Mouse (Mus musculus) stomach, embryonic 16.5 days (tissue): ENCODE measurements at regions not wholly inside any gene's neighbourhood (a gene's known extent, or its start where the extent isn't known, plus 50 kb on each side); places are given as distances from the start of the nearest gene placed in this dataset.
"Not testable (repeated sequence)": the region's sequence is repeated elsewhere in the genome, so short reads cannot be mapped to it uniquely, and the experiment has no call there.

Source experiments
- ATAC-seq: fragments of 200-750 bp; cut with Nextera tagmentation; 2 replicates; pipeline ENCODE4 v1.8.0; 2017; ENCODE audit warnings: moderate number of reproducible peaks, moderate TSS enrichment; ENCODE audit not compliant: insufficient read depth, low FRiP score
- H3K27ac ChIP-seq: fragments of 300-500 bp; sonication (generic); 2 replicates; pipeline ENCODE4 v1.5.1; 2014; ENCODE audit warnings: low read length
- H3K27me3 ChIP-seq: fragments of 300-500 bp; sonication (generic); 2 replicates; pipeline ENCODE4 v1.6.1; 2014; ENCODE audit warnings: low read length, control low read depth, mixed read lengths; ENCODE audit not compliant: control insufficient read depth, insufficient read depth
- H3K36me3 ChIP-seq: fragments of 300-500 bp; sonication (generic); 2 replicates; pipeline ENCODE4 v1.6.1; 2014; ENCODE audit warnings: low read length; ENCODE audit not compliant: control insufficient read depth, insufficient read depth
- H3K4me1 ChIP-seq: fragments of 300-500 bp; sonication (generic); 2 replicates; pipeline ENCODE4 v1.6.1; 2014; ENCODE audit warnings: low read length, control low read depth, mixed read lengths; ENCODE audit not compliant: control insufficient read depth, insufficient read depth
- H3K4me2 ChIP-seq: fragments of 300-500 bp; sonication (generic); 2 replicates; pipeline ENCODE4 v1.6.1; 2014; ENCODE audit warnings: low read depth, low read length, mixed read lengths
- H3K4me3 ChIP-seq: fragments of 300-500 bp; sonication (generic); replicated peaks from 2 replicates; pipeline ENCODE4 v1.5.1; 2014; ENCODE audit warnings: mild to moderate bottlenecking, low read length
- H3K9ac ChIP-seq: fragments of 300-500 bp; sonication (generic); 2 replicates; pipeline ENCODE4 v1.6.1; 2014; ENCODE audit warnings: low read length
- H3K9me3 ChIP-seq: fragments of 300-500 bp; sonication (generic); replicated peaks from 2 replicates; pipeline ENCODE4 v1.6.1; 2016; ENCODE audit warnings: low read length, control low read depth; ENCODE audit not compliant: control insufficient read depth
- WGBS: fragments of 180-500 bp; shearing (Covaris S2); extraction: QIAGEN DNeasy Blood & Tissue Kit; methylation state at CpG from one replicate; pipeline ENCODE4 v1.1.7; 2014; 5-methylcytosine and 5-hydroxymethylcytosine counted together

DNA sequence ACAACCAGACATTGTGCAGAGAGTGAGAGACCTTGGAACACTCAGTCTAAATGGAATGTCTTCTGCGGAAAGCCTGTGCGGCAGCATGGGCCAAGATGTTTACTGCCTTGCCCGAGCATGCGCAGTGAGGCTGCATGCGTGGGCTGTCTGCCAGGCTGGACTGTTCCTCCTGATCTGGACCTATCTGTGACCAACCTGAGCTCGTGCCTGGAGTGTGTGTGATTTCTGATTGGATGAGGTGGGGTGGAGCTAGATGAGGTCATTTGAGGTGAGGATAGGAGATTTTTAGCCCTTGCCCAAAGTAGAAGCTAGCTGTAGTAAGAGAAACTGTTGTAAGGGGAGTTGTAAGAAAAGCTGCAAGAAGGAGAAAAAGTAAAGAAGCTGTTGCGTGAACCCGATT lies 121.2 kb downstream of the Rps12 start:
- not testable (repeated sequence) for ATAC-seq, H3K4me3 ChIP-seq, H3K27ac ChIP-seq, H3K9me3 ChIP-seq, H3K4me2 ChIP-seq, H3K9ac ChIP-seq, H3K4me1 ChIP-seq, H3K27me3 ChIP-seq, H3K36me3 ChIP-seq
- WGBS = 81% methylated on average over 8 of the region's 8 CpGs

DNA sequence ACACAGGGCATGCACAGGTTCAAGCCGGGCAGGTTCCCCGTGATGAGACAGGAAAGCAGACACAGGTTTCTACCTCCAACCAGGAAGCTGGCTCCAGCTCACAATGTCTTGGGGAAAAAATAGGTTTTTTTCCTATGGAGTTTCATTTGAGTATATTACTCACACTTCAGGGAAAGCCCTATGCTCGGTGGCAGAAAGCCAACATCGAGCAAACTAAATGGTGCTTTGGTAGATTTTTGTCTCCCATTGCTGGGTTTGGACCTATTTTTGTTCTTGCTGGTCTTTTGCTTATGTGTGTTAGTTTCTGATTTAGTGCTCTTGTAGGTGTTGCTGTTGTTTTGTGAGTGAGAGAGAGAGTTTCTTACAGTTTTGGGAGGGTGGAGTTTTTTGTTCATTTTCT lies 160.9 kb downstream of the Rps12 start:
- no peak overlapping the region for H3K27ac ChIP-seq
- no peak overlapping the region for H3K4me2 ChIP-seq
- WGBS = 73% methylated on average over 4 of the region's 4 CpGs
- no peaks in the 10 kb centered on the region for H3K4me1 ChIP-seq
- H3K36me3 ChIP-seq = no peaks in the 10 kb centered on the region
- ATAC-seq = no peak
- H3K4me3 ChIP-seq = no peak overlapping the region
- H3K9ac ChIP-seq = no peak overlapping the region
- no peaks in the 10 kb centered on the region for H3K27me3 ChIP-seq
- H3K9me3 ChIP-seq = no peaks in the 10 kb centered on the region

DNA sequence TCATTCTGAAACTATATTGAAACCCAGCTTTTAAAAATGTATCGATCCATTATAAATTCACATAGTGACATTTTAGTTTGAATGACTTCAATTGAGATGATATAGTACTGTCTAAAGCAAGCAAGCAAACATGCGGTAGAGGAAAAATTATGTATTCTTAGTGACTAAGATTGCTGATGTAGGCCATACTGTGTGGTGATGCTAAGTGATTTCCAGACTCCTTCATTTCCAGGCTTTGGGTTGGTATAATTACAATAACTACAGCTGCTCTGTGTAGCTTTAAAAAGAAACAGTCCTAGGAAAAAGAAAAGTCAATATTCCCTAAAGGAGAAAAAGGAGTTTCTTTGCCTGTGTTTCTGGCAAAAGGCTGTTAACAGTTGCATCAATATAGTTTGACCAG lies 175.0 kb downstream of the Rps12 start:
- no peak overlapping the region for H3K27ac ChIP-seq
- H3K4me1 ChIP-seq = no peaks in the 10 kb centered on the region
- ATAC-seq = no peak
- 89% methylated on average over 2 of the region's 2 CpGs for WGBS
- H3K4me2 ChIP-seq = no peak overlapping the region
- H3K27me3 ChIP-seq = no peaks in the 10 kb centered on the region
- no peaks in the 10 kb centered on the region for H3K9me3 ChIP-seq
- H3K36me3 ChIP-seq = no peaks in the 10 kb centered on the region
- H3K4me3 ChIP-seq = no peak overlapping the region
- H3K9ac ChIP-seq = no peak overlapping the region

DNA sequence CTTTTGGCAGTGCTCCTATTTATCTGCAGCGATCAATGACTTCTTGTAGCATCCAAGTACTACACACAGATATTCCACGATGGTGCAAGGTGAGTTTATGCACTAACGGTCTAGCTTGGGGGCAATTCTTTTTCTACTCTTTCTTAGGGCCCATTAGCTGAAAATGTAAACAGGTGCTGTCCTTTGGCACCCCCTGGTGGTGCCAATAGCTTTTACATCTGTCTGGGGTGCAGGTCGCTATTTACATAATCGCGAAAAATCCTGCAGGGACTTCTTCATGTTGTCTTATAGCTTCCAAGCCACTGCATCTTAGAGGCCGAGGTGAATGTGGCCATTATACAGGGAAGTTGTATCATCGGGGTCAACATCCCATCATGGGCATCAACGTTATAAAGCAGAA lies 175.9 kb downstream of the Rps12 start:
- Histone ChIP-seq H3K9me3 (no peaks in the 10 kb centered on the region), H3K36me3 (no peaks in the 10 kb centered on the region), H3K27me3 (no peaks in the 10 kb centered on the region), H3K9ac (no peak overlapping the region), H3K27ac (no peak overlapping the region), H3K4me1 (no peaks in the 10 kb centered on the region), H3K4me2 (no peak overlapping the region), H3K4me3 (no peak overlapping the region)
- WGBS = 39% methylated on average over 9 of the region's 9 CpGs
- ATAC-seq = no peak

DNA sequence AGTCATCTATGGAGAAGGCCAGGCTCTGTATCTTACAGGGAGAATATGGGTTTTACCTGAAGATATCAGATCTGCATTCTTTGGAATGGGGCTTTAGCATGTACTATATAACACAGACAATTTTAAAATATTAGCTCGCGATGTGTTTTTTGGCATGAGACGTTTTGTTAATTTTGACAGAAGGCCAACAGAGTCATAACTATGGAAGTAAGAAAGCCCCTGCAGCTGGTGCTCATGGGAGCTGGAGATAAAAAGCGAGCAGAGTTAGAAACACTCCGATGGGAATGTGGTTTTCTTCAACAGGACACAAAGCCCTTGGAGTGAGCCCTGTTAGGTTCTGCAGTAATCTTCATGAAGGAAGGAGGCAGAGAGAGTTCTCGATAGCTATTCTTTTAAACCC lies 176.6 kb downstream of the Rps12 start:
- no peak for ATAC-seq
- no peak overlapping the region for H3K27ac ChIP-seq

DNA sequence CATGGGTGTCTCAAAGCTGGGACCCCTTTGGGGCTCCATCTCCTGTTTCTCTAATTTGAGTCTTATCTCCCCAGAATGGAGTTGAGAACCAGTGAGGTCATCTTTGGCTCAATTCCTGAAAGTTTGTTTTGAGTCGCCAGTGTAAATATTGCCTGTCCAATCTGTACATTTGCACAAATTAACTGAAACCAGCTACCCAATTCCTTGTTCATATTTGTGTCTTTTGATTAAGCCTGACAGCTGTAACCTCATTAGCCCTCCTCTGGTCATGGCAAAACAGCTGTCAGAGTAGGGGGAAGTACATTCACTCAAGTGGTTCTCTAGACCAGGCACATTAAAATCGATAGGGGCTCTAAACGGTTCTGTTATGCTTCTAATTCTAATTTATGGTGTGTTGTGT lies 177.0 kb downstream of the Rps12 start:
- no peaks in the 10 kb centered on the region for H3K36me3 ChIP-seq
- no peak for ATAC-seq
- no peak overlapping the region for H3K4me3 ChIP-seq
- no peaks in the 10 kb centered on the region for H3K4me1 ChIP-seq
- no peaks in the 10 kb centered on the region for H3K9me3 ChIP-seq
- H3K27ac ChIP-seq = no peak overlapping the region
- no peaks in the 10 kb centered on the region for H3K27me3 ChIP-seq
- no peak overlapping the region for H3K4me2 ChIP-seq
- 46% methylated on average over 3 of the region's 3 CpGs for WGBS
- H3K9ac ChIP-seq = no peak overlapping the region

More for the DNA sequence above, 176.6 kb downstream of the Rps12 start:
- WGBS = 59% methylated on average over 6 of the region's 6 CpGs
- no peak overlapping the region for H3K4me2 ChIP-seq
- H3K36me3 ChIP-seq = no peaks in the 10 kb centered on the region
- H3K9me3 ChIP-seq = no peaks in the 10 kb centered on the region
- H3K4me3 ChIP-seq = no peak overlapping the region
- H3K27me3 ChIP-seq = no peaks in the 10 kb centered on the region
- no peaks in the 10 kb centered on the region for H3K4me1 ChIP-seq
- H3K9ac ChIP-seq = no peak overlapping the region

DNA sequence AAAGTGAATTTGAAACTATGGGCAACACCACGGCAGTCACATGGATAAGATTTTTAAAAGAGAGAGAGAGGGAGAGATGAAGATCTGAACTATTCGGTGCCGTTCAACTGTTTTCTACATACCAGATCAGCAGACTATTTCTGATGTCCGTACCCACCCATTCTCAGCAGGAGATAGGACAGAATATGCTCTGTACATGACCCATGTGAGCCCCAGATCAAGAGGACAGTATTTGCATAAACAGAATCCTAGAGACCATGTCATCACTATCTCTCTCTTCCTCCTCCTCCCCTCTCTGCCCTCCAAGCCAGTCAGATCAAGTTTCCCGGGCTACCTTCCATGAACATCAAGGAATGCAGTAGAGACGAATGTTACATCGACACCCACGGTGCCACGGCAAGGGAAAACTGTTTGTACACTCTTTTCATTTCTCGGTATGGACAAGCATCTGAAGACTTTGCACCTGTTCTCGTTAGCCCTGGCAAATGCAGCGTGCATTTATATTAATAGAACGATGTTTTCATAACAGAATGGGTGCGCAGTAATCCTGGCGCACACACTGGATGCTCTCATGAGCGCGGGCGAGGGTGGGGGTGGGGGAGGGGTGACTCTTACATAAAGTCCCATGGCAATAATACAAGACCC lies 177.7 kb downstream of the Rps12 start:
- Histone ChIP-seq H3K9ac (no peak overlapping the region), H3K36me3 (no peaks in the 10 kb centered on the region), H3K9me3 (no peaks in the 10 kb centered on the region), H3K27me3 (no peaks in the 10 kb centered on the region), H3K4me2 (no peak overlapping the region), H3K4me1 (no peaks in the 10 kb centered on the region), H3K4me3 (no peak overlapping the region), H3K27ac (no peak overlapping the region)
- WGBS = 77% methylated on average over 18 of the region's 18 CpGs
- ATAC-seq = no peak

DNA sequence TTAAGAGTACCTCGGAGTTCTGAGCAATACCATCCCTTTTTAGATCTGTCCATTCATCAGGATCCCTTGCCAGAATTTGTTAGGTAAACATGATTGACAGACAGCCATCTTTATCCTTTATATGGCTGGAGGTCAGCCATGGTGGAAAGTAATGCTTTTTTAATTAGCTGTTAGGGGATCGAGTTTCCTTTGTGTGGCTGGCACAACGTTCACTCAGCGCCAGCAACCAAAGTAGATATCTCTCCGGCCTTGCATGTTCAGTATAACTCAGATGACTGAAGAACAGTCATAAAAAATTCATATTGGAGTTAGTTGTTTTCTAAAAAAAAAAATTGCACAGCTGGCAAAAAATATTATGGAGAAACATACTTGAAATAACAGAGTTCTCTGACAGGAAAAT lies 186.4 kb downstream of the Rps12 start:
- Histone ChIP-seq H3K36me3 (no peaks in the 10 kb centered on the region), H3K27me3 (no peaks in the 10 kb centered on the region), H3K4me1 (no peaks in the 10 kb centered on the region), H3K27ac (no peak overlapping the region), H3K4me2 (no peak overlapping the region), H3K9ac (no peak overlapping the region), H3K4me3 (no peak overlapping the region), H3K9me3 (no peaks in the 10 kb centered on the region)
- 38% methylated on average over 5 of the region's 5 CpGs for WGBS
- no peak for ATAC-seq

DNA sequence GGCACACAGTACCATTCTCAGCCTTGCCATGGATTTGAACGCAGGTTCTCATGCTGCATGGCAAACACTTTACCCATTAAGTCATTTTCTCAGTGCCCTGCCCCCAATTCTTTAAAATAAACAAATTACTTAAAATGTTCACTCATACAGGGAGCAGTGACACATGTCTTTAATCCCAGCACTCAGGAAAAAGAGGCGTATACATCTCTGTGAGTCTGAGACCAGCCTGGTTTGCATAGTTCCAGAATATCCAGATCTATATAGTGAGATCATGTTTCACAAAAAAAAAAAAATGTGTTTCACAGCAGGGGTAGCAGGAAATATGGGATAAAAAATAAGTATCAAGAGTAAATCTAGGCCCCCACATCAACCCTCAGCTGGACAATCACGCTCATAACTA lies 191.5 kb downstream of the Rps12 start:
- Histone ChIP-seq H3K27ac (no peak overlapping the region), H3K9ac (no peak overlapping the region), H3K4me2 (no peak overlapping the region), H3K4me1 (no peaks in the 10 kb centered on the region), H3K9me3 (no peaks in the 10 kb centered on the region), H3K27me3 (no peaks in the 10 kb centered on the region), H3K36me3 (no peaks in the 10 kb centered on the region), H3K4me3 (no peak overlapping the region)
- WGBS = 61% methylated on average over 3 of the region's 3 CpGs
- ATAC-seq = no peak

DNA sequence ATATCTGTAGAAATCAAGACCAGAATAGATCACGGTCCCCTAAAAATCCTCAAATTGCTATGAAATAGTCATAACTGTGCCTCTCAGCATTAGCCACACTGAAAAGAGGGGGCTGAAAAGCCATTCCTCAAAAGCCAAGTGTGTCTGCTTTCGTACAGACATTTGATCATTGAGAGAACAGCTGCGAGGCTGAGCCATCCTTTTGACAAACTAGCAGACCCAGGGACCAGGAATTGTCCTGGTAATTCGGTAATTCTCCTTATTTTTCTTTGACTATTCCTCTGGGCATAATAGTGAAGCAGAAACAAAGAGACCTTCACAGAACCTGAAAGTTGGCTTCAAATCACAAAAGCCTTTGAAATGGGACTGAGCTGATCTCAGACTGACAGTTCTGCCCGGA lies 206.8 kb downstream of the Rps12 start:
- Histone ChIP-seq H3K9me3 (no peaks in the 10 kb centered on the region), H3K4me1 (no peaks in the 10 kb centered on the region), H3K36me3 (no peaks in the 10 kb centered on the region), H3K9ac (no peak overlapping the region), H3K27ac (no peak overlapping the region), H3K4me3 (no peak overlapping the region), H3K27me3 (no peaks in the 10 kb centered on the region), H3K4me2 (no peak overlapping the region)
- WGBS = 59% methylated on average over 5 of the region's 5 CpGs
- ATAC-seq = no peak
